Mouse (Mus musculus): ENCODE data around the gene Chn2.

Gene Chn2

GRCm38 (mm10) chr6:54272556-54273378 lies 233.4 kb downstream of the Chn2 start:
- in situ Hi-C loops (cut with MboI; ENCODE audit: low sequenced_read_pairs): no loop called here

- in situ Hi-C loops (cut with MboI; ENCODE audit: low sequenced_read_pairs): no loop called here
These were observed 234.0 kb downstream of the Chn2 start for GRCm38 (mm10) chr6:54273379-54273730.

- in situ Hi-C loops (cut with MboI; ENCODE audit: low sequenced_read_pairs): no loop called here
These were observed 237.9 kb downstream of the Chn2 start for GRCm38 (mm10) chr6:54277234-54277633.

- in situ Hi-C loops (cut with MboI; ENCODE audit: low sequenced_read_pairs): no loop called here
These were observed 238.5 kb downstream of the Chn2 start for GRCm38 (mm10) chr6:54277828-54278227.

- in situ Hi-C loops (cut with MboI; ENCODE audit: low sequenced_read_pairs): no loop called here
These were observed 239.3 kb downstream of the Chn2 start for GRCm38 (mm10) chr6:54278613-54279012.

GRCm38 (mm10) chr6:54279391-54279790 lies 240.0 kb downstream of the Chn2 start:
- in situ Hi-C loops (cut with MboI; ENCODE audit: low sequenced_read_pairs): no loop called here

GRCm38 (mm10) chr6:54280248-54280647 lies 240.9 kb downstream of the Chn2 start:
- in situ Hi-C loops (cut with MboI; ENCODE audit: low sequenced_read_pairs): no loop called here

- in situ Hi-C loops (cut with MboI; ENCODE audit: low sequenced_read_pairs): no loop called here
These were observed 243.9 kb downstream of the Chn2 start for GRCm38 (mm10) chr6:54283299-54283698.

GRCm38 (mm10) chr6:54284167-54284711 lies 244.9 kb downstream of the Chn2 start:
- in situ Hi-C loops (cut with MboI; ENCODE audit: low sequenced_read_pairs): no loop called here

GRCm38 (mm10) chr6:54286813-54287212 lies 247.5 kb downstream of the Chn2 start:
- in situ Hi-C loops (cut with MboI; ENCODE audit: low sequenced_read_pairs): no loop called here

GRCm38 (mm10) chr6:54289774-54290500 lies 250.6 kb downstream of the Chn2 start:
- in situ Hi-C loops (cut with MboI; ENCODE audit: low sequenced_read_pairs): no loop called here

- in situ Hi-C loops (cut with MboI; ENCODE audit: low sequenced_read_pairs): no loop called here
These were observed 257.9 kb downstream of the Chn2 start for GRCm38 (mm10) chr6:54297231-54297630.

GRCm38 (mm10) chr6:54299417-54299816 lies 260.1 kb downstream of the Chn2 start:
- in situ Hi-C loops (cut with MboI; ENCODE audit: low sequenced_read_pairs): no loop called here

- in situ Hi-C loops (cut with MboI; ENCODE audit: low sequenced_read_pairs): no loop called here
These were observed 266.4 kb downstream of the Chn2 start for GRCm38 (mm10) chr6:54305777-54306176.

- in situ Hi-C loops (cut with MboI; ENCODE audit: low sequenced_read_pairs): no loop called here
These were observed 273.7 kb downstream of the Chn2 start for GRCm38 (mm10) chr6:54313071-54313470.

- in situ Hi-C loops (cut with MboI; ENCODE audit: low sequenced_read_pairs): no loop called here
These were observed 279.3 kb downstream of the Chn2 start for GRCm38 (mm10) chr6:54318618-54319017.

- in situ Hi-C loops (cut with MboI; ENCODE audit: low sequenced_read_pairs): no loop called here
These were observed 279.8 kb downstream of the Chn2 start for GRCm38 (mm10) chr6:54319198-54319597.

GRCm38 (mm10) chr6:54320236-54320635 lies 280.9 kb downstream of the Chn2 start:
- in situ Hi-C loops (cut with MboI; ENCODE audit: low sequenced_read_pairs): no loop called here

- in situ Hi-C loops (cut with MboI; ENCODE audit: low sequenced_read_pairs): no loop called here
These were observed 286.0 kb downstream of the Chn2 start, which contains the start of gene Prr15 for GRCm38 (mm10) chr6:54325246-54325885. Gene Prr15 (plus strand): TSS chr6:54325835.

- in situ Hi-C loops (cut with MboI; ENCODE audit: low sequenced_read_pairs): no loop called here
These were observed 287.6 kb downstream of the Chn2 start for GRCm38 (mm10) chr6:54326671-54327625.
